Mouse (Mus musculus) lung, embryonic 16.5 days (tissue): ENCODE results near the gene Gnb1. TPM values are rescaled to one million over a fixed set of nuclear protein-coding genes. Genes with fewer than 3 reads are reported as not detected.
A peak's percentile ranks its signal among the peaks of the same experiment; 100 is the strongest.

Experiments used
- ATAC-seq: fragments of 200-750 bp; cut with Nextera tagmentation; 2 replicates; pipeline ENCODE4 v1.8.0; 2017; ENCODE audit warnings: low read depth, mild to moderate bottlenecking, moderate library complexity
- H3K27ac ChIP-seq: fragments of 300-500 bp; sonication (generic); 2 replicates; pipeline ENCODE4 v1.5.1; 2014; ENCODE audit warnings: mild to moderate bottlenecking, control low read depth, low read length
- H3K27me3 ChIP-seq: fragments of 300-500 bp; sonication (generic); 2 replicates; pipeline ENCODE4 v1.6.1; 2014; ENCODE audit warnings: low read depth, low read length, mixed read lengths; ENCODE audit not compliant: control insufficient read depth, insufficient read depth
- H3K36me3 ChIP-seq: fragments of 300-500 bp; sonication (generic); 2 replicates; pipeline ENCODE4 v1.6.1; 2014; ENCODE audit warnings: low read length; ENCODE audit not compliant: control insufficient read depth, insufficient read depth
- H3K4me1 ChIP-seq: fragments of 300-500 bp; sonication (generic); replicated peaks from 2 replicates; pipeline ENCODE4 v1.6.1; 2014; ENCODE audit warnings: low read length, mixed read lengths; ENCODE audit not compliant: control insufficient read depth, insufficient read depth
- H3K4me2 ChIP-seq: fragments of 300-500 bp; sonication (generic); 2 replicates; pipeline ENCODE4 v1.6.1; 2014; ENCODE audit warnings: low read depth, low read length, control low read depth
- H3K4me3 ChIP-seq: fragments of 300-500 bp; sonication (generic); 2 replicates; pipeline ENCODE4 v1.5.1; 2014; ENCODE audit warnings: mild to moderate bottlenecking, low read length, control low read depth
- H3K9ac ChIP-seq: fragments of 300-500 bp; sonication (generic); 2 replicates; pipeline ENCODE4 v1.6.1; 2014; ENCODE audit warnings: low read length, control low read depth
- H3K9me3 ChIP-seq: fragments of 300-500 bp; sonication (generic); 2 replicates; pipeline ENCODE4 v1.6.1; 2016; ENCODE audit warnings: low read length; ENCODE audit not compliant: control insufficient read depth
- WGBS: fragments of 180-500 bp; shearing (Covaris S2); extraction: QIAGEN DNeasy Blood & Tissue Kit; methylation state at CpG from one replicate; pipeline ENCODE4 v1.1.7; 2014; 5-methylcytosine and 5-hydroxymethylcytosine counted together
- polyA plus RNA-seq: library from polyadenylated mRNA; unstranded; fragments of >200 nt; fragmentation: Nextera tagmentation; extraction: Ambion mirVana; gene quantifications from 2 replicates; pipeline ENCODE4 v1.2.1, GENCODE M21; 2015

The Gnb1 gene
- polyA plus RNA-seq, 1 experiment from 2014 or later: 455 TPM

- WGBS: 90% methylated on average over 8 of the region's 8 CpGs
- no peak overlapping the region for H3K4me2 ChIP-seq
Observed at GRCm38 (mm10) chr4:155575521-155575920, 84.4 kb downstream of the Gnb1 start.

DNA sequence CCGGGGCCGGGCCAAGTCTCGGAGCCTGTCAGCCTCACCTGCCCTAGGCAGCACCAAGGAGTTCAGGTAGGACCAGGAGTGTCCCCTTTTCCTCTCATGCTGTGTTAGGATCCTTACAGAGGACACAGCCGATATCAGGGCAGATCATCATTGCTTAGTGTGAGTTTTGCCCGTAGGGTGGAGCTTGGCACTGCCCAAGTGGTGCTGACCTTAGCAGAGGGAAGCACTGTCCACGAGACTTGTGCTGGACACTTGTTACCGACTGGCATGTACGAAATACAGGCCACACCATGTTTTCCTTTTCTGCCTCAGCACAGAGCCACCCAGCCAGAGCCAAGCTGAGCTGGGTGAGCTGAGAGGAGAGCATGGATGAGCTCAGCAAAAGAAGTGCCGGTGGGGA lies 86.0 kb downstream of the Gnb1 start:
- Histone ChIP-seq H3K9me3 (no peaks in the 10 kb centered on the region), H3K36me3 (peaks cover 3% of the 10 kb centered on the region), H3K4me2 (no peak overlapping the region), H3K4me3 (no peak overlapping the region), H3K9ac (no peak overlapping the region), H3K4me1 (no peaks in the 10 kb centered on the region), H3K27me3 (no peaks in the 10 kb centered on the region), H3K27ac (no peak overlapping the region)
- 91% methylated on average over 9 of the region's 9 CpGs for WGBS
- no peak for ATAC-seq

More at GRCm38 (mm10) chr4:155575521-155575920, 84.4 kb downstream of the Gnb1 start:
- Histone ChIP-seq H3K9ac (no peak overlapping the region), H3K27ac (no peak overlapping the region), H3K9me3 (no peaks in the 10 kb centered on the region), H3K36me3 (peaks cover 3% of the 10 kb centered on the region), H3K4me3 (no peak overlapping the region), H3K4me1 (no peaks in the 10 kb centered on the region), H3K27me3 (no peaks in the 10 kb centered on the region)
- no peak for ATAC-seq

- Histone ChIP-seq H3K9me3 (no peaks in the 10 kb centered on the region), H3K27ac (no peak overlapping the region), H3K4me2 (no peak overlapping the region), H3K9ac (no peak overlapping the region), H3K36me3 (peaks cover 3% of the 10 kb centered on the region), H3K4me1 (no peaks in the 10 kb centered on the region), H3K4me3 (no peak overlapping the region), H3K27me3 (no peaks in the 10 kb centered on the region)
- ATAC-seq: no peak
- 81% methylated on average over 5 of the region's 5 CpGs for WGBS
Observed at GRCm38 (mm10) chr4:155577741-155578140, 86.6 kb downstream of the Gnb1 start.

DNA sequence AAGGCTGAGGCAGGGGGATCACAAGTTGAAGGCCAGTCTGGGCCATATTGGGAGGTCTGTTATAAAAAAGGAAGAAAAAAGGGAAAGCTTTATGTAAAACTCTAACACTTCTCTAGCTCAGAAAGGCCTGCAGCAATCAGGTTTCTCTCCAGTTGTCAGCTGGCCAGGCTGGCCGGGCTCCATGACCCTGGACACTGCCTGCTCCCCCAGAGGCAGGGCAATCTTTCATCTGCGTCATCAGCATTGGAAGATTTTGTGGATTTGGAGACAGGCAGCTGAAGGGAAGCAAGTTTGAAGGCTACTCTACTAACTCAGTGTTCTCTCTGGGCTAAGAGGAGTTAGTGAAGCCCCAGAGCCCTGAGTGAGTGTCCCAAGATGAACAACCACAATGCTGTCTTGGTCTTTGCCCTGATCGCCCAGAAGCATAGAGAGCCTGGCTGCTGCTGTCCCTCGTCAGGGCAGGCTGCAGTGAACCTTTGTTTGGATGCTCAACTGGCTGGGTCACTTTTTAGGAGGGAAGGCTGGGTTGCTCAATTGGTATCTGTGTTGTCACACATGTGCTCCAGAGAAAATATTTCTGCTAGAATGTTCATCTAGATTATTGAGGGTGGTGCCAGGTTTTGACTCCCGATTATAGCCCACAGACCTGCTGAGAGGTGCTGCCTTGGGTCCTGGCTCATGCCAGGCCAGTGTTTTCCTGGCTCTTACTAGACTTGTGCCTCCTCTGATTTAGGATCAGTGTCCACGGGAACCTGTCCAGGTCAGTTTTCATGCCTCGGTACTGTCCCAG lies 87.4 kb downstream of the Gnb1 start:
- Histone ChIP-seq H3K36me3 (peaks cover 3% of the 10 kb centered on the region), H3K27ac (no peak overlapping the region), H3K27me3 (no peaks in the 10 kb centered on the region), H3K9me3 (no peaks in the 10 kb centered on the region), H3K4me1 (no peaks in the 10 kb centered on the region), H3K4me3 (no peak overlapping the region), H3K9ac (no peak overlapping the region), H3K4me2 (no peak overlapping the region)
- no peak for ATAC-seq
- 76% methylated on average over 7 of the region's 7 CpGs for WGBS

- no peak overlapping the region for H3K4me2 ChIP-seq
- 0 out of 2 replicates have a peak, but pooled peaks have one; percentile 20 for ATAC-seq
- no peak overlapping the region for H3K9ac ChIP-seq
- no peaks in the 10 kb centered on the region for H3K9me3 ChIP-seq
- H3K27ac ChIP-seq: no peak overlapping the region
- H3K27me3 ChIP-seq: no peaks in the 10 kb centered on the region
- 15% methylated on average over 1 of the region's 1 CpGs for WGBS
- no peak overlapping the region for H3K4me3 ChIP-seq
- H3K36me3 ChIP-seq: peaks cover 16% of the 10 kb centered on the region
- H3K4me1 ChIP-seq: no peaks in the 10 kb centered on the region
Observed at GRCm38 (mm10) chr4:155580420-155580819, 89.3 kb downstream of the Gnb1 start.

GRCm38 (mm10) chr4:155582279-155582905 lies 91.2 kb downstream of the Gnb1 start:
- no peaks in the 10 kb centered on the region for H3K27me3 ChIP-seq
- no peak for ATAC-seq
- no peaks in the 10 kb centered on the region for H3K9me3 ChIP-seq
- H3K4me2 ChIP-seq: no peak overlapping the region
- 89% methylated on average over 6 of the region's 6 CpGs for WGBS
- H3K4me1 ChIP-seq: no peaks in the 10 kb centered on the region
- H3K27ac ChIP-seq: no peak overlapping the region
- H3K4me3 ChIP-seq: no peak overlapping the region
- H3K36me3 ChIP-seq: peaks cover 18% of the 10 kb centered on the region
- H3K9ac ChIP-seq: no peak overlapping the region

DNA sequence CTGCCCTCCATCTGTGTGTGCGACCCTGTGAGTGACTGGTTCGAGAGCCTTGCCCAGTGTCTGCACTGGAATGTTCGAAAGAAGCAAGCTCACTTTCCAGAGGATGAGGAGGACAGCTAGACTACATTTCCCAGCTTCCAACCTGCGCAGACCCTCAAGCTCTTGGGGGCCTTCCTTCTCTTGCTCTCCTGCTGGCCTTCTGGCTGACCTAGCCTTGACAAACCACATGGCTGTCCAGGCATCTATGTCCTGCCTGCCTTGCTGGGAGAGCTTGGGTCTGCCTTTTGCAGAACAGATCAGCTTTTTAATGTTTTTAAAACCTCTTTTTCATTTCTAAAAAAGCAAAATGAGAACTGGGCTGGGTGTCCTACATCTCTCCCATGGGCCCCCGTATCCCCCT lies 98.2 kb downstream of the Gnb1 start:
- Histone ChIP-seq H3K4me3 (no peak overlapping the region), H3K27me3 (no peaks in the 10 kb centered on the region), H3K4me2 (no peak overlapping the region), H3K27ac (no peak overlapping the region), H3K9me3 (no peaks in the 10 kb centered on the region), H3K9ac (no peak overlapping the region), H3K4me1 (no peaks in the 10 kb centered on the region), H3K36me3 (peaks cover 30% of the 10 kb centered on the region)
- no peak for ATAC-seq
- WGBS: 90% methylated on average over 5 of the region's 5 CpGs

DNA sequence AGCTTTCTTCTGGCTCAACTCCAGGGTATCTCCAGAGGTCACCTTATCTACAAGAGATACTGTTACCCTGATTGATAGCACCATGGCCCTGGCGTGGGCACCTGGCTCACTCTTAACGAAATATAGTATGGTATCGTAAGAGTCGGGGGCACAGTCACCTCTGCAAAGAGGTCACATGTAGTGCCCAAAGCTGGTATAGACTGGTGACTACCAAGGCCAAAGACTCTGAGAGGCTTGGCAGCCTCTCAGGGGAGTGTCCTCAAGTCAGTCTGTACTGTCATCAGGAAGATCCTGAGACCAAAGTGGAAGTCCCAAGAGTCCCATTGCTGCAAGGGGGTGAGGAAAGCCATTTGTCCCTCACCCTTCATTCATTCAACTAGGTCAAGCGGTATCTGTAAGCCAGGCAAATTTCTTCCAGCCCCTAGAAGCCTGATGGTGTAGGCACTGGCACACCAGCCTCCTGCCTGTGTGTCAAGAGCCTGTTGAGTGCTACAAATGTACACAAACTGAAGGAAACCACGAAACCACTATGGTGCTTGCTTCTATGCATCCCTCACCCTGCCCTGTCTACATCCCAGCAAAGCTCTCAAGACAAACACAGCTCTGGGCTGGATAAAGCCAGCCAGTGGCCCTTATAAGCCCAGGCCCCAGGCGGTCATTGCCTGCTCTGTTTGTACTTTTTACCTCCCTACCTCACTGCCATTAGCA lies 100.0 kb downstream of the Gnb1 start:
- Histone ChIP-seq H3K4me2 (no peak overlapping the region), H3K27ac (no peak overlapping the region), H3K27me3 (no peaks in the 10 kb centered on the region), H3K4me3 (no peak overlapping the region), H3K9me3 (no peaks in the 10 kb centered on the region), H3K4me1 (no peaks in the 10 kb centered on the region), H3K9ac (no peak overlapping the region), H3K36me3 (peaks cover 21% of the 10 kb centered on the region)
- peak; percentile 66; the same call in 1 of the 2 replicates for ATAC-seq
- 66% methylated on average over 7 of the region's 7 CpGs for WGBS

DNA sequence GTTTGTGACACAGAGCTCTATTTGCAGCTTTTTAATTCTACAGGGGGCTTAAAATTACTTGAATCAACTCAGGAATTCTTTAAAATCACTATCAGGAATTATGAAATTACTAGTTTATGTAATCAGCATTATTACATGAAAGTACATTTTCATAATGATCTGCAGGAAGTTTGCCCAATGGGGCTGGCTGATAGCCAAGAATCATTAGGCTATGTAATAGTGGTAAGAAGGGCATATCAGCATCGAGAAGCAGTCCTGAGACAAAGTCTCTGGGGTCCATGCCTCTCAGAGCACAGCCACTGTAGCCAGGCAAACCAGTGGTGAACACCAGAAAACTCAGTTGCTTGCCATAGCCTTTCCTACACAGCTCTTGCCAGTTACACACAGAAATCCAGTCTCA lies 102.6 kb downstream of the Gnb1 start:
- H3K4me1 ChIP-seq: no peaks in the 10 kb centered on the region
- no peak overlapping the region for H3K4me2 ChIP-seq
- 36% methylated on average over 1 of the region's 1 CpGs for WGBS
- H3K27ac ChIP-seq: no peak overlapping the region
- H3K9me3 ChIP-seq: no peaks in the 10 kb centered on the region; the same call in 1 of the 2 replicates
- H3K27me3 ChIP-seq: no peaks in the 10 kb centered on the region
- H3K9ac ChIP-seq: no peak overlapping the region
- no peak overlapping the region for H3K4me3 ChIP-seq
- H3K36me3 ChIP-seq: peaks cover 12% of the 10 kb centered on the region; the same call in 1 of the 2 replicates
- ATAC-seq: no peak
